Mouse (Mus musculus) heart, adult 2 months (tissue): ENCODE measurements around the gene Caprin2.
"Not testable (repeated sequence)": the region's sequence is repeated elsewhere in the genome, so short reads cannot be mapped to it uniquely, and the experiment has no call there.

Experiments
- CTCF ChIP-seq: fragments of 200-600 bp; IDR thresholded peaks from 2 replicates; pipeline ENCODE4 v1.8.1; 2022; ENCODE audit warnings: antibody characterized with exemption, mild to moderate bottlenecking, moderate library complexity
- EP300 ChIP-seq: fragments of 200-500 bp; IDR thresholded peaks from 2 replicates; pipeline ENCODE4 v1.6.1; 2011; ENCODE audit warnings: low read depth, low read length, control low read depth; ENCODE audit not compliant: insufficient read depth
- POLR2A ChIP-seq: fragments of 200-500 bp; IDR thresholded peaks from 2 replicates; pipeline ENCODE4 v1.6.1; 2011; ENCODE audit warnings: mild to moderate bottlenecking, low read depth, low read length, control low read depth; ENCODE audit not compliant: insufficient read depth

- 0 out of 2 replicates have a peak, but pooled peaks have one; percentile 6 for TF ChIP-seq CTCF
- TF ChIP-seq POLR2A, EP300: not testable (repeated sequence)
Observed at GRCm38 (mm10) chr6:148940383-148940782, 44.3 kb upstream of the Caprin2 start.
